Mouse (Mus musculus) MEL (cell line): ENCODE measurements at regions not wholly inside any gene's neighbourhood (a gene's known extent, or its start where the extent isn't known, plus 50 kb on each side); places are given as distances from the start of the nearest gene placed in this dataset.

Source experiments
- DNase-seq: peaks from one replicate; pipeline ENCODE4 v3.0.0; 2011; ENCODE audit warnings: low read depth, low spot score
- H3K27ac ChIP-seq: 2 replicates; pipeline ENCODE4 v1.5.1; 2012; ENCODE audit warnings: low read depth, mild to moderate bottlenecking, control low read depth, low read length, moderate library complexity; ENCODE audit not compliant: control insufficient read depth
- H3K27me3 ChIP-seq, 2 experiments: fragments of 150-350 bp in 1 of 2; sonication (generic) in 1 of 2; 2 replicates each; pipeline ENCODE4 v1.6.1; 2012; ENCODE audit warnings: low read length in 2 of 2, mild to moderate bottlenecking in 2 of 2, improper control_type of control experiment in 1 of 2, moderate library complexity in 1 of 2; ENCODE audit not compliant: insufficient read depth in 2 of 2, control insufficient read depth in 1 of 2
- H3K36me3 ChIP-seq, 2 experiments: 2 replicates each; pipeline ENCODE4 v1.6.1; 2012 to 2014; ENCODE audit warnings: low read length in 2 of 2, improper control_type of control experiment in 1 of 2, inconsistent platforms in 1 of 2, mild to moderate bottlenecking in 1 of 2; ENCODE audit not compliant: insufficient read depth in 2 of 2, control insufficient read depth in 1 of 2
- H3K4me1 ChIP-seq, 2 experiments: fragments of 150-350 bp in 1 of 2; sonication (generic) in 1 of 2; 2 replicates each; pipeline ENCODE4 v1.6.1; 2012; ENCODE audit warnings: low read length in 2 of 2, improper control_type of control experiment in 1 of 2, mild to moderate bottlenecking in 1 of 2; ENCODE audit not compliant: insufficient read depth in 2 of 2, control insufficient read depth in 1 of 2
- H3K4me3 ChIP-seq, 2 experiments: fragments of 150-350 bp in 1 of 2; sonication (generic) in 1 of 2; 2 replicates each; pipeline ENCODE4 v1.5.1; 2012; ENCODE audit warnings: low read depth in 2 of 2, low read length in 2 of 2, mild to moderate bottlenecking in 2 of 2, moderate library complexity in 2 of 2, control low read depth in 1 of 2, improper control_type of control experiment in 1 of 2; ENCODE audit not compliant: control insufficient read depth in 1 of 2, insufficient read depth in 1 of 2
- H3K79me2 ChIP-seq: 2 replicates; pipeline ENCODE4 v1.6.1; 2012; ENCODE audit warnings: mild to moderate bottlenecking, low read length, moderate library complexity; ENCODE audit not compliant: control insufficient read depth, poor library complexity, insufficient read depth
- H3K9ac ChIP-seq: 2 replicates; pipeline ENCODE4 v1.6.1; 2012; ENCODE audit warnings: low read depth, mild to moderate bottlenecking, control low read depth, low read length, moderate library complexity; ENCODE audit not compliant: control insufficient read depth, poor library complexity, severe bottlenecking
- H3K9me3 ChIP-seq: fragments of 150-350 bp; sonication (generic); replicated peaks from 2 replicates; pipeline ENCODE4 v1.6.1; 2012; ENCODE audit warnings: mild to moderate bottlenecking, low read length, improper control_type of control experiment, moderate library complexity; ENCODE audit not compliant: insufficient read depth
- CHD1 ChIP-seq: IDR thresholded peaks from 2 replicates; pipeline ENCODE4 v1.6.1; 2012; ENCODE audit warnings: low read depth, mild to moderate bottlenecking, inconsistent platforms, low read length, improper control_type of control experiment
- CTCF ChIP-seq, 3 experiments: IDR thresholded peaks in 2 of 3; conservative IDR thresholded peaks in 1 of 3; 2 replicates each; pipeline ENCODE4 v1.5.1; 2011 to 2012; ENCODE audit warnings: low read length in 3 of 3, low read depth in 2 of 3, mild to moderate bottlenecking in 2 of 3, improper control_type of control experiment in 1 of 3, inconsistent platforms in 1 of 3, mixed read lengths in 1 of 3, moderate library complexity in 1 of 3; ENCODE audit not compliant: control insufficient read depth in 1 of 3, insufficient read depth in 1 of 3, poor library complexity in 1 of 3, severe bottlenecking in 1 of 3
- ELF1 ChIP-seq: IDR thresholded peaks from 2 replicates; pipeline ENCODE4 v1.6.1; 2014; ENCODE audit warnings: low read depth, mild to moderate bottlenecking, inconsistent platforms, low read length, improper control_type of control experiment, moderate library complexity
- MAX ChIP-seq: IDR thresholded peaks from 2 replicates; pipeline ENCODE4 v1.6.1; 2011; ENCODE audit warnings: low read length, improper control_type of control experiment
- MYB ChIP-seq: IDR thresholded peaks from 2 replicates; pipeline ENCODE4 v1.6.1; 2011; ENCODE audit warnings: mild to moderate bottlenecking, low read depth, low read length, improper control_type of control experiment
- POLR2A ChIP-seq, 2 experiments: IDR thresholded peaks; 2 replicates each; pipeline ENCODE4 v1.6.1; 2011 to 2012; ENCODE audit warnings: low read length in 2 of 2, mild to moderate bottlenecking in 2 of 2, control low read depth in 1 of 2, improper control_type of control experiment in 1 of 2, low read depth in 1 of 2, moderate library complexity in 1 of 2; ENCODE audit not compliant: control insufficient read depth in 1 of 2, insufficient read depth in 1 of 2, poor library complexity in 1 of 2
- USF1 ChIP-seq: IDR thresholded peaks from 2 replicates; pipeline ENCODE4 v1.6.1; 2014; ENCODE audit warnings: low read depth, mild to moderate bottlenecking, inconsistent platforms, low read length, improper control_type of control experiment, moderate library complexity
- ZKSCAN1 ChIP-seq: IDR thresholded peaks from 2 replicates; pipeline ENCODE4 v1.6.1; 2012; ENCODE audit warnings: low read depth, mild to moderate bottlenecking, inconsistent platforms, low read length, improper control_type of control experiment, moderate library complexity

GRCm38 (mm10) chr15:3640091-3640490 lies 56.8 kb upstream of the Ghr start:
- TF ChIP-seq CTCF (IDR thresholded peaks at IDR 0.05 in 2 of 3, conservative IDR thresholded peaks at IDR 0.05 in 1 of 3; ENCODE audit: control insufficient read depth in 1 of 3, insufficient read depth in 1 of 3, low read depth in 2 of 3, low read length in 3 of 3, poor library complexity in 1 of 3, severe bottlenecking in 1 of 3) (no peak), MAX (no peak), USF1 (no peak), CHD1 (no peak), ELF1 (no peak), ZKSCAN1 (no peak), MYB (no peak), POLR2A (IDR thresholded peaks at IDR 0.05; ENCODE audit: control insufficient read depth in 1 of 2, insufficient read depth in 1 of 2, low read depth in 1 of 2, low read length in 2 of 2, poor library complexity in 1 of 2) (no peak)

More at GRCm38 (mm10) chr15:3640091-3640490, 56.8 kb upstream of the Ghr start:
- H3K36me3 ChIP-seq, result no peaks in the 10 kb centered on the region
- no peaks in the 10 kb centered on the region for H3K4me1 ChIP-seq
- no peak for DNase-seq
- H3K9ac ChIP-seq, result no peak overlapping the region
- H3K4me3 ChIP-seq, result no peak overlapping the region
- no peaks in the 10 kb centered on the region for H3K27me3 ChIP-seq
- H3K9me3 ChIP-seq, result no peaks in the 10 kb centered on the region
- no peak overlapping the region for H3K27ac ChIP-seq
- no peaks in the 10 kb centered on the region for H3K79me2 ChIP-seq
